Mouse (Mus musculus): ENCODE measurements at regions not wholly inside any gene's neighbourhood (a gene's known extent, or its start where the extent isn't known, plus 50 kb on each side); places are given as distances from the start of the nearest gene placed in this dataset.

DNA sequence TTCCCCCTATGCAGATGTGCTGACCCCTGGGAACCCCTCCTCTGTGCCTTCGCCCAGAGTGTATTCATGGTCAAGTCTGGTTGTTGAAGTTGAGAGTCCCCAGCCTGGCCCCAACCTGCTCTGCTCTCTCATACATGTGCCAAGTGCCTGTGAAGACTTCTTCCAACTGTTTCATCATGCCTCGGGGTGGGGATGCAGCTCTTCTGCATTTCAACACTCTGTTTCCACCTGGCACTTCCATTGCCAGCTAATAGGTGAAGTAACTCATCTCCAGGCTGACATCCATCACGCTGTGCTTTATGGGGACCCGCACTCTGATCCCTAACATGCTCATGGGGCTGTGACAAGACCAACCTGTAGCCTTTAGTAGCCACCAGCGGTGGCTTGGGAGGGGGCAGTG is 230.4 kb downstream of the 4933412E24Rik start:
- no peak for DNase-seq

DNA sequence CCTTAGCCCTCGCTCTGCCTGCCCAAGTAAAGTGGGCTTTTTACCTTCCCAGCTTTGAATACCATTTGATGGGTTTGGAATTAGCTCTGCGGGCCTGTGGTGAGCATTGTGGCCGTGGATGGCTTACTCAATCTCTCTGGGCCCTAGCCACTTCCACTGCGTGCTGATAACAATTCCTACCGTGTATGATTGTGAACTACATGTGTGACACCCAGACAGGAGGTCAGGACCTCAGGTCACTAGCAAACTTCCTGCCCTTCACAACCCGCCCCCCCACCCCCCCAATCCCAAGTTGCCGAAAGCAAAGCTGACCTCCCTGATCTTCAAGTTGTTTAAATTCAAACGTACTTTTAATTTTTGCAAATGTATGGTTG is 231.9 kb downstream of the 4933412E24Rik start:
- no peak for DNase-seq

DNA sequence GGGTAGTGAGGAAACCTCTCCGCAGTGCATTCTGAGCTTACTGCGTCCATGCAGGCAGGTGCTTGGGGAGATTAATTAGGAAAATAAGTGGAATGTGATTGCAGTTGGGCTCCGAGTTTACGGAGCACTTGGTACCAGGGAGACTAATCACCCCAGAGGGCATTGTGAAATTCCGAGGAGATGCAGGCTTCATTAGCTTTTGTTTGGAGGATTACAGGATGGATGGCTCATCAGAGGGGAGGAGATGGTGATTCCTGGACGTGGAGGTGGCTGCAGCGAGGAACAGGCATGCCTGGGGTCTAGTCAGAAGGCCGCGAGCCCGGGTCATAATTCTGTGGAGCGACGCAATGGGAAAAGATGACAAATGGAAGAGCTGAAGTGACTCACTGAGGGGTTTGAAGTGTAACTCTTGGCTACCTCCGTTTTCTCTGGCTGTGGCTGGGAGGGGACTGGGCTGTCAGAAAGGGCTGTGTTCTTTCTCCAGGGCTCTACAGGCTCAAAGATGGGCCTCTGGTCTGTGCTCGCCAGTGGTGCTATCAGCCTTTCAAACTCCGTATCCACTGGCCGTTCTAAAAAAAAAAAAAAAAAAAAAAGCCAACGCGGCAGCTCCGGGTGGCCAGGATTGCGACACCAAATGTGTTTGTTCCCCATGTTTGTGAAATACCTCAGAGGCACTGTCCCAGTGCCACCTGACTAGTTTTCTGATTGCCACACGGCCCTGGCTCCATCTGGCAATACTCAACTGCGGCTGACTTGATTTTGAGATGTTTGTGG is 232.4 kb downstream of the 4933412E24Rik start:
- DNase-seq: no peak

DNA sequence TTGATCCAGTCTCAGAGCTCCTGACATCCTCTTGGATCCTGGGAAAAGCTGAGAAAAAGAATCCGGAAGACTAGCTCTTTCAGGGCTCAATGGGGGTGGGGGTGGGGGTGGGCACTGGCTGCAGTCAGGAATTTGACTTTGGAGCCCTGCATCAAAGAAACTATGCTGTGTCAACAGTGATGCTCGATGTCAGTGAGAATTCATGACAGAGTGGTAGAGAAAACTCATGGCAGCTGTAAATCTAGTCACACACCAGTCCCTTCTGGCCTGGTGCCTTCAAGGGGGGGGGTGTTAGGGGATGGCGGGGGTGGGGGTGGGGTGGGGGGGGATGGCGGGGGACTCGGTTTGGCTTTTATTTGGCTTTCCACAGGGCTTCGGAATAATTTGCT is 233.0 kb downstream of the 4933412E24Rik start:
- DNase-seq: no peak

DNA sequence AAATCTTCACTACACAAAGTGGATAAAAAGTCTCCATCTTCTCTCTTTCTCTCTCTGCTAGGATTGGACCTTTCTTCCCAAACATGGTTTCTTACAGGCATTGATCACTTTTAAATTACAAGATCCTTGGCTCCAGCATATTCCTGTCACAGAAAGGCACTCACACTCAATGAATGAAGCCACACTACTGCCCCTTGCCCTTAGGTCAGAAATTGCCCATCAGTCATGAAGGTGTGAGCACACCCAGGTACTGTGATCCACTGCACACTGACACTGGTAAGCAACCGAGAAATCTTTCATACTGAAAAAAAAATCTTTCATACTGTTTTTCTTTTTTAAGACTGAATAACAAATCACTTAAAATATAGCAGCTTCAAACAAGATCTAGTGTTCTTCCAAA is 235.9 kb downstream of the 4933412E24Rik start:
- DNase-seq: no peak

DNA sequence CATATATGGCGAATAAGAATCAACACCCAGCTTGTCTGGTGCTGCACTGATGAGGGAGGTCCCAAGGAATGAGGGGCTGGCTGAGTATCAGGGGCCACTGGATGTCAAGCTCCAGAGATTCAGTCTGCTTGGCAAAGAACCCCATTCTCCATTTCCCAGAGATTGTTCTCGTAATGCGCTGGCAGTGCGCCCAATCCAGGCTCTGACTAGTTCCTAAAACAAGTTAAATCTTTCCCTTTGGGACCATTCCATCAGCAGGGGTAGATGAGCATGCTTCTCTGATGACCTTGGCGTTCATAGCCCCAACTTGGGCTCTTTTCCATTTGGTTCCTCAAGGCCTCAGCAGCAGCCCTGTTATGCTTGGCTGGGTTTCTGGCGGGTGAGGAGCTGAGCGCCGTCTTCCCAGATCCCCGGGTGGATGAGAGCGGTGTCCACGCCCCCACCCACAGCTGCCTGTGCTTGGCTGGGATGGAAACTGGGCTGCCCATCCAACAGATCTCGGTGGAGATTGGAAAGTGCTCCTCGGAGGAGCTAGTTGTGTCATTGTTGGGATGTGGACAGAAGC is 239.0 kb downstream of the 4933412E24Rik start:
- no peak for DNase-seq

DNA sequence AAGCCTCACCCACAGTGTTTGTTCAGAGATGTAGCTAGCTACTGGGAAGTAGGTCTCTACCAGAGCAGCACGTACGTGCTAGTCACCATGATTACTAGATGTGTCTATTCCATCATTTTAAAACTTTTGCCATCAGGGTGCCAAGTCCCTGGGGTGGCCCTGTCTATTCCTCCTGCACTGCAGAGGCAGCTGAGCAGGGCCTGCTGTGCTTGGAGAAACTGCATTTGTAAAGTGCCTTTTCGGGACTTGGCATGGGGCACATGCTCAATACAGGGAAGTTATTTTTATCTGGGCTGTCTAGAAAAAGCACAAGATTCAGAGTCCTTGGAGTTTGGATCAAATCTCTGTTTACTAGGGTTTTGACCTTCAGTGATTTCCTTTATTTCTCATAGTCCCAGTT is 240.6 kb downstream of the 4933412E24Rik start:
- DNase-seq: no peak

DNA sequence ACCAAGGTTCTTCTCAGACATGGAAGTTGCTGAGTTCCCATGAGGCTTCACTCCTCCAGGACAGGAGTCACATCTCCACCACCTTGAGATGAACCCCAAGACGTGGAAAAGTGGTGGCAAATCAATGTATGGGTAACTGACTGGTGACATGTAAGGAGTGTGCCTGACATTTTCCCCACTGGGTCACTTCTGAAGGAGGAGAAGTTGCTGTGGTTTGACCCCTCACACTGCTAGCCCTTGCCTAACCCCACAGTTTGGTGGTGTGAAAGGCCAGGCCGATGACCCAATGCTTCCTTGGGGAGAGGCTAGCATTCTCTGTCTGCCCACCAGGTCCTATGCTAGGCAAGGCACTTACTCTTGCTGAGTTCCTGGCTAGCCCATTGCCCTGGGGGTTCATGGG is 242.4 kb downstream of the 4933412E24Rik start:
- DNase-seq: no peak

DNA sequence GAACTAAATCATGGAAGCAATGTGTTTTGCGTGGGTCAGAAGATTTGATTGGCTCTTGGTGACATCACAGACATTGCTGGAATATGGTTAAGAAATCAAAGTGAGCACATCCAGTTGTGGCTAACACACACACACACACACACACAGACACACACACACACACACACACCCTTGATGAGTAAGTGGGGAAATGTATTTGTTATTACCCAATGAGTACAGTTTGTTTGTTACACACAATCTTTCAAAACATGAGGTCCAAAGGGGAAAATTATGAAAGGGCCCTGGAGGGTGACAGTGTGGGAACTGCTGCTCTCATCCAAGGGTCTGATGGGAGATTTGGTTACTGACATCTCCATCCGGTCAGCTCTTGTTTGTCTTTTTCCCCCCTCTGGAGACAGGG is 243.8 kb downstream of the 4933412E24Rik start:
- no peak for DNase-seq

DNA sequence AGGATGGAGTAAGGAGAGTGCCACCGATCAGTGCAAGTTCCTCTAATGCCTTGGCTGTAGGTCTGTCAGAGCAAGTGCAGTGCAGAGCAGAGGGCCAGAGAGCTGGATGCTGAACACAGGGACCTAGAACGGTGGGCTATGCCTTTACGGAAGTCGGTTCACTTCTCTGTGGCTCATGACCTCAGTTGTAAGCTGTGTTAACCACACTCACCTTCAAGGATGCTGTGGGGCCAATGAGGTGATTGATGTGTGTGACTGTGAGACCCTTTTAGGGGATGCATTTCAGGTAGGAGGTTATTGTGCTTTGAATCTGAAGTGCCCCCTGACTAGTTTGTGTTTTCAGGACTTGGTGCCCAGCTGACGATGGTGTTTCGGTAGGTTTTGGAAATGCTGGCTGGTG is 254.4 kb downstream of the 4933412E24Rik start:
- DNase-seq: no peak

DNA sequence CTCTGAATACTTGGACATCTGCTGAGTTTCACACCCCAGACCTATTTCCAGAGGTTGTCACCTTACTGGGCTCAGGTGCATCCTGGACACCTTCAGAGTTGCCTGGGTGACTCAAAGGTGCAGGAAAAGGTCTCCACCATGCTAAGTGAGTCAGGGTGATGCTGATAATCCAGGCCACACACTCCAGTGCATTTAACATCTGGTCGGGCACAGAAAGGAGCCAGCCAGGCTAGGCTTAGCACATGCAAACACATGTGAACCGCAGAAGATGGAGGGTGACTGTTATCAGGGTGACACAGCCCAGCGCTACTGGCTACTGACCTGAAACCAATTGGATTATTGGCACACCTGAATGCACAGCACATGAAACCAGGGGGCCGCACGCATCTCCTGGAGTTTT is 255.9 kb downstream of the 4933412E24Rik start:
- DNase-seq: no peak

DNA sequence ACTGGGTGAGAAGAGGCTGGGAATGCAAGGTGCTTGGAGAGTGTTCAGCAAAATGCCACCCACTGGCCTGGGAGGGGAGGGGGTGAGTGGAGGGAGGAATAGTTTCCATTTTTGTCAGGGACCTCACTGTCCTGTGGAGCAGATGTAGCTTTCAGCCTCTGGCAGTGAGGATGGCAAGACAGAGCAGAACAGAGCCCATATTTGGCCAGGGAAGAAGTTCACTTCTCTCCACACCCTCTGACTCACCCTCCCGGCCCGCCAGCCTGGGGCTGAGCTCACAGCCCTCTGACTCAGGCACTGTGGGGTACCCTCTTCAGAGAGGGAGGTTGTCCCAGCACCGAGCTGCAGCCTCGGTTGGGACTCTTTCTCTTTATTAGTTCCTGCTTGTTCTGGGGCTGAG is 256.8 kb downstream of the 4933412E24Rik start:
- DNase-seq: no peak

DNA sequence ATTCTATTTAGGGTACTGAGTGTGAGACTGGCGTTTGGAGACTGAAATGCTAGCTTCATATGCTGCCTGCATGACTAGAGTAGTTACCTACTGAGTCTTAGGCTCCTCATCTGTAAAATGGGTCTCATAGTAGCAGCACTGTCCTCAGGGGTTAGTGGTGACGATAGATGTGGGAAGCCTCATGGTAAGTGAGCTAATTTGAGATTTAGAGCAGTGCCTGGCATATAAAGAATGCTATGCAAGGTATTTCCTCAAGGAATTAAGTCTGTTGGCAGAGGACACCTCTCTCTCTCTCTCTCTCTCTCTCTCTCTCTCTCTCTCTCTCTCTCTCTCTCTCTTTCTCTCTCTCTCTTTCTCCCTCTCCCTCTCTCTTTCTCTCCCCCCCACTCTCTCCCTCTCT is 257.4 kb downstream of the 4933412E24Rik start:
- DNase-seq: no peak

DNA sequence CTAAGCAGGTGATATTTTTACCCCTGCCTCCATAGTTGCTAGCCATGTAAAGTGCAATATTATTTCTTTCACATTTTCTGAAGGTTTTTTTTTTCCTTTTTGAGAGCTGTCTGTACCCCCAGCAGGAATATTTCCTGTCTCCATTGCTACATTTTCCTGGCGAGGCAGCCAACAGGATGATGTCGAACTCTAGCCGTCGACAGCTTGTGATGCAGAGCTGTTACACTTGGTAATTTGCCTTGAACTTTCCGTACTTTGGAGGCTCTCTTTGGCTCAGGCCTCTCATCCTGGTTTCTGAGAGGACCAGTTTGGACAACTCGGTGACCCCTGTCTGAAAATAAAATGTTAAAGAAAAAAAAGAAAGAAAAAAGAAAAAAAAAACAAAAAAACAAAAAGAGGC is 260.3 kb downstream of the 4933412E24Rik start:
- DNase-seq: no peak

DNA sequence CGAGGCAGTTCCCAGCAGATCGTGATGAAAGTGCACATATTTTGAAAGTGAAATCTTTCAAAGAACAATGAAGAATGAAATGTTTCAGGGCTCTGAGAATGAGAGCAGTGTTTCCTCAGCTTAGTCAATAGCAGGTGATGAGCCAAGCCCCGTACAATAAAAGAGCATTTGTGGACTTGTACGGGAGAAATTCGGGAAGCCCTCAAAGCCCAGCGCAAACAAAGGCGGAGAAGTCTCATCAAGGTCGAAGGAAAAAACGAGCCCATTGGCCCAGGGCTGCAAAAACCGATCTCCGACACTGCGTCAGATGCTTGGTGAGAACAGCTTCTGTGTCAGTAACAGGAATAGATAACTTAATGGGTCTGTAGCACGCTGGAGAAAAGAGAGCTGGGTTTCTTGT is 261.5 kb downstream of the 4933412E24Rik start:
- no peak for DNase-seq

DNA sequence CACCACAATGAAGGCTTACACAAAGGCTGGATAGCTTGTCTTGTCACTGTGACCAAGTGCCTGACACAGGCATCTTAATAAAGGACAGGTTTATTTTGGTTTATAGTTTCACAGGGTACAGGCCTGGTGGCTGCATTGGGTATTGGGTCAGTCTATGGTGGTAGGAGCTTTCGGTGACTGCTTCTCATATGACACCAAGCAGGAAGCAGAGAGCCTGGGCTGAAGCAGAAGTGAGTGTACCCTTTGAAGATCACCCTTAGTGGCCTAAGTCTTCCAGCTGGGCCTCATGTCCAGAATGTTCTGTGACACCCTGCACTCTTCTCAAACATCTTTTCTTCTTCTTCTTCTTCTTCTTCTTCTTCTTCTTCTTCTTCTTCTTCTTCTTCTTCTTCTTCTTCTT is 264.1 kb downstream of the 4933412E24Rik start:
- no peak for DNase-seq

DNA sequence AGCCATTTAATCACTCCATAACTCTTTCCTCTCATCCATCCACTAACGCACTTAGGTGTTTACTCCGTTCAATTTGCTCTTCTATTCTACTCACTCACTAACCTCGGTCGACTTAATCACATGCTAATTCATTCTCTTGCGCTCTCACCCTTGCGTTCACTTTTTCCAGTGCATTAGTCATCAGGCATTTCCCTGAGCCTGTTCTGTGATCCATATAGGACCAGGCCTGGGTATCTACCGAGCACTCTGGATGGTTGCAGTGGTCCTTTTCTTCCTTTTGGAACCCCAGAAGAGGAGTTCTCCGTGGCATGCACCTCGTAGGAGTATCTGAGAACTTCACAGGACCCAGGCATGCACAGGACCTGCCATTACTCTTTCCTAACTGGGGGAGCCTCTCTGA is 270.1 kb downstream of the 4933412E24Rik start:
- no peak for DNase-seq

DNA sequence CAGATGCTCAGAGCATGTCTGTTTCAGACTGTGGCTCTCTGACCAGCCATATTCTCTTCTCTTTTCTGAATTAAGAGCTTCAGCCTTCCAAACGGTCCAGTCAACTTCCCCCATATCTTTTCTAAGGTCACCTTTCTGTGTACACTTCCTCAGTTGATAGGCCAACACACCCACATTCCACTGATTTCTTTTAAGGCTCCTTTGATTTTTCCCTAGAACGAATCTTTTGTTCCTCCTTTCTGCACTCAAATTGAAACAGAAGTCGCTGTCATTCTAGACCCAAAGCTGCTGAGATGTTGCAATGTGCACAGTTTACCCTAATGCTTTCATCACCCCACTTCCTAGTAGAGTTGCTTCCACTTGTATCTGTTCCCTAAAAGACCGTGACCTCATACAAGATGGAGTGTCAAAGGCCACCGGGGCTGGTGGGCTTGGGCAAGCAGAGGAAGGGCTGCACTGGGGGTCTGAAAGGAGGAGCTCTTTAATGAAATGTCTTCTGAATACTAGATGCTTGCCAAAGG is 271.9 kb downstream of the 4933412E24Rik start:
- no peak for DNase-seq

DNA sequence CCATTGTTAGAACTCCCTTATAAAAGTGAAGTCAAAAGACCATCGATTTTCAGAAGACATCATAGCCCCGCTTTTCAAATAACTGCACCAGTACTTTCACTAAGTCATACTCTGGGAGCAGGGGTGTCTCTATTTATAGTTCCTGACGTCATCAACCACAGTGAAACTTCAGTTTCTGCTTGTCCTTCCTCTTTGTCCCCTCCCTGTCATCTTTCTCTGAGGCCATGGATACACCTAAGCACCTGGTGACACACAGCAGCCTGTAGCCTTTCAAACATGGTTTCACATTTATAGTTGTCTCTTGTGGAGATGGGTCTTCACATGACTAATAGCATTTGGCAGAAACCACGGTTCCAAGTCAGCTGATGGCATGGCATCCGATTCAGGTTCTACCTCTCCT is 277.2 kb downstream of the 4933412E24Rik start:
- DNase-seq: peak; percentile 49 to 58

DNA sequence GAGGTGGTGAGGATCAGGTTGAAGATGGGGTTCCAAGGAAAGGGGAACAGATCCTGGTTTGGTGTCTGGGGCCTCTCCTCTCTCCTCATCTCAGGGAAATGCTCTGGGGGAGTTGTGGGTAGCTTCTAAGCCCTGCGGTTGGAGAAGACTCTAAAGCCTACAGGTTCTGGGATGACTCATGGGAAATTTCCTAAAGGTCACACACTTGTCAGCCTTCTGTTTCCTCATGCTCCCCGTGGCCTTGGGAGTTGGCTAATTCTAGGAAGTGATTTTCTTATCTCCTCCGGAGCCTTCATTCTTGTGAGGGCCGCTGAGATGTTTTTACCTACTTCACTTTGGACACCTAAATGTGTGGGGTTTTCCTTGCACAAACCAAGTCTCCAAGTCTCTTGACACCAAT is 279.2 kb downstream of the 4933412E24Rik start:
- no peak for DNase-seq

DNA sequence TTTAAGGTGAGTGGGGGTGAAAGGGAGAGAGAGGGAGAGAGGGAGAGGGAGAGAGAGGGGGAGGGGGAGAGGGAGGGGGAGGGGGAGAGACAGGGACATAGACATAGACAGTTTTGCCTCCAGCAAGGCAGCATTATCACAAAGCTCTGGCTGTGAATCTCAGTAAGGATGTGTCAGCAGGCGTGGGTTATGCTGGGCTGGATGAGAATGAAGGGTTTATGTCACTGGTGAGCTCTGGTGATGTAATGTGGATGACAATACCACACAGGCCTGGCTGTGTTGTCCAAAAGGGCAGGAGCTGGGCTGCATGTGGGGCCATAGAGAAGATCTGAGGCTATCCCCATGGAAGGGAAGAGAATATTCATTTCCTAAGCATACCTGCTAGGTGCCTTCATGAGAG is 282.0 kb downstream of the 4933412E24Rik start:
- DNase-seq: no peak

DNA sequence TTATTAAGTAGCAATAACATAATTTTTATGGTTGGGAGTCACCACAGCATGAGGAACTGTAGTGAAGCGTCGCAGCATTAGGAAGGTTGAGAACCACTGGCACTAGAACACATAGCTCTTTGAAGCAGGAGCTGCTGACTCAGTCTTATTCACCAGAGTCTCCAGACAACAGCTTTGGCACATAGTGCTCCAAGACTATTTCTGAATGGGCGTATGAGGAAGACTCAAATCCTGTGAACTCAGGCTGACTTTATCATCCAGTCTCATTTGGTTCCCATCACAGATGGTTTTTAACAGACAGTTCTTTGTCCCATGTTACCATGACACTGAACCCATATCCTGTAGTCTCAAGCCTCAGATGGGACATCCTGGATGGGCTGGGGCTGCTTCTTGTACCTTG is 282.5 kb downstream of the 4933412E24Rik start:
- DNase-seq: no peak

DNA sequence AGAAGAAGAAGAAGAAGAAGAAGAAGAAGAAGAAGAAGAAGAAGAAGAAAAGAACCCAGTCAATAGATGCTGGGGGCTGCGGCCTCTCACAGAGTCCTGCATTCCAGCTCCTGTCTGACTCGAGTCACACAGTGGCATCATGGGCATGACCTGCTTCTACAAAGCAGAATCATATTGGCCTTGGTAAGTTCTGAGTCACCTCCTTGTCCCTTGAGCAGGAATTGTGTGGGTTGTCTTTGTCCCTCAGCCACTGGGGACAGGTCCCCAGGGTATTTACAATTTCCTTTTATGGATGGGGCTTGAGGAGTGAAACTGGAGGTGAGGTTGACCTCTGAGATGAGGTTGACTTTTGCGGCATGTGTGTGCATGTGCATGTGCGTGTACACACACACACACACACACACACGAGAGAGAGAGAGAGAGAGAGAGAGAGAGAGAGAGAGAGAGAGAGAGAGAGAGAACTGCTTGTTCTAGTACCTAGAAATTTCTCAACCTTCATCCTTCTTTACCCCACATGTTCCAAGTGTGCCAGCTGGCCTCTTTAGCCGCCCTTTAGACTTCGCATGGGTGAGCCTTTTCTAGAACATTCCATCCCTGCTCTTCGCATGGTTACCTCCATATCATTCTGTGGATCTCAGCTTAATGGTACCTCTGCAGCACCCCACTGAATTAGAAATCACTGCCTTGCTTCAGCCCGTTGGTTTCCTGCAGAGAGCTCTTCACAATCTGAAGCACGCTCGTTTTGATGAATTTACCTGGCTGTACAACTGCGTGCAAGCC is 283.2 kb downstream of the 4933412E24Rik start:
- no peak for DNase-seq

DNA sequence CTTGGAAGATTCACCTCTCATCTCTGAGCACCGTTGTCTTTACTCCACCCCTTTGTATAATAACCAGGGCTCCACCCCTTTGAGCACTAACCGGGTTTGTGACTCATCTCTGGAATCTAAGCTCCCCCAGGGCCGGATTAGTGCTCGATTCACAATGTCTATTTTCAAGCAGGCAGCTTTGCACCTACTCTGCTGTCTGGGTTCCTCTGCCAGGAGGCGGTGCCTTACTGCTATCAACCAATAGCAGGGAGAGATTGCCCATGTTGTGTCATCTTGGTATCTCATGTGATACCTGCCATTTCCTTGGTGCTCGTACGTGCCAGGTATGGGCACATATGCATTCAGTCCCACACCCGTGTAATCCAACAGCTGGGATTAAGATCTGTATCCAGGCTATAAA is 285.3 kb downstream of the 4933412E24Rik start:
- DNase-seq: no peak
